Mouse (Mus musculus): ENCODE measurements around the gene Plscr4.

DNA sequence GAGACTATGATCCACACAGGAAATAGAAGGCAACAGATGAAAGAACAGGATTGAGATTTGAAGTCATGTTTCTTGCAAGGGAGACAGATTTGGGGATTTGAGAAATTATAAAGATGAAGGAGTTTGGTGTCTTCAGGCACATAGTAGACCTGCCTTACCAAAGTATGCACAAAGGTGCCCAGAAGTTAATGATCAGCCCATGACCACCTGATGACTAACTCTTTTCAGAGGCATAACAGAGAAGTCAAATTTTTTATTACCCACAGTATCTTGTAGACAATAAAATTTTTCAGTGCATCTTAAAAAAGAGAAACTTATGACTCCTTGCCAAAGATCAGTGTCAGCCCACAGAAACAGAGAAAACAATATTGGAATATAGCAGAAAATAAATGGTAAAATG is 12.6 kb upstream of the Plscr4 start:
- no peak for TF ChIP-seq CTCF (IDR thresholded peaks at IDR 0.05; ENCODE audit: low read depth)
- no peak for TF ChIP-seq EP300 (IDR thresholded peaks at IDR 0.05; ENCODE audit: low read depth)
